Mouse (Mus musculus) ES-E14 (cell line): Measurements from ENCODE around the gene Pdcd5. TPM values are rescaled to one million over a fixed set of nuclear protein-coding genes. Genes with fewer than 3 reads are reported as not detected.

Source experiments
- DNase-seq: peaks from one replicate; pipeline ENCODE4 v3.0.0-alpha.2; 2013; ENCODE audit warnings: low read depth, low spot score
- H3K27ac ChIP-seq: 2 replicates; pipeline ENCODE4 v1.5.1; 2012; ENCODE audit warnings: low read depth, mild to moderate bottlenecking, low read length, moderate library complexity, mixed read lengths; ENCODE audit not compliant: poor library complexity, insufficient read depth, severe bottlenecking
- H3K36me3 ChIP-seq: 2 replicates; pipeline ENCODE4 v1.6.1; 2012; ENCODE audit warnings: mild to moderate bottlenecking, low read length, moderate library complexity, mixed read lengths; ENCODE audit not compliant: control insufficient read depth, poor library complexity, insufficient read depth, severe bottlenecking
- H3K4me1 ChIP-seq, 2 experiments: fragments of 150-350 bp in 1 of 2; sonication (generic) in 1 of 2; 2 replicates each; pipeline ENCODE4 v1.6.1; 2012; ENCODE audit warnings: low read length in 2 of 2, mild to moderate bottlenecking in 1 of 2, mixed read lengths in 1 of 2; ENCODE audit not compliant: control insufficient read depth in 2 of 2, insufficient read depth in 2 of 2, poor library complexity in 1 of 2
- H3K4me3 ChIP-seq, 2 experiments: fragments of 150-350 bp in 1 of 2; sonication (generic) in 1 of 2; 2 replicates each; pipeline ENCODE4 v1.5.1; 2012; ENCODE audit warnings: low read length in 2 of 2, low read depth in 1 of 2, mild to moderate bottlenecking in 1 of 2, mixed read lengths in 1 of 2; ENCODE audit not compliant: insufficient read depth in 1 of 2, poor library complexity in 1 of 2, severe bottlenecking in 1 of 2
- H3K9ac ChIP-seq: 2 replicates; pipeline ENCODE4 v1.6.1; 2012; ENCODE audit warnings: low read depth, mild to moderate bottlenecking, low read length, mixed read lengths; ENCODE audit not compliant: poor library complexity, insufficient read depth, severe bottlenecking
- H3K9me3 ChIP-seq: fragments of 150-350 bp; sonication (generic); 2 replicates; pipeline ENCODE4 v1.6.1; 2012; ENCODE audit warnings: low read depth, mild to moderate bottlenecking, low read length; ENCODE audit not compliant: control insufficient read depth, insufficient read depth
- CHD2 ChIP-seq: IDR thresholded peaks from 2 replicates; pipeline ENCODE4 v1.6.1; 2014; ENCODE audit warnings: mild to moderate bottlenecking, low read depth, low read length, inconsistent platforms
- HCFC1 ChIP-seq: IDR thresholded peaks from 2 replicates; pipeline ENCODE4 v1.6.1; 2012; ENCODE audit warnings: low read length, inconsistent platforms, borderline replicate concordance; ENCODE audit not compliant: insufficient read depth
- MAFK ChIP-seq: IDR thresholded peaks from 2 replicates; pipeline ENCODE4 v1.6.1; 2014; ENCODE audit warnings: mild to moderate bottlenecking, low read depth, low read length, inconsistent platforms; ENCODE audit not compliant: insufficient read depth
- ZC3H11A ChIP-seq: IDR thresholded peaks from 2 replicates; pipeline ENCODE4 v1.6.1; 2012; ENCODE audit warnings: low read depth, mild to moderate bottlenecking, inconsistent platforms, low read length, borderline replicate concordance
- ZNF384 ChIP-seq: IDR thresholded peaks from 2 replicates; pipeline ENCODE4 v1.6.1; 2012; ENCODE audit warnings: low read depth, low read length, inconsistent platforms
- in situ Hi-C, 2 experiments: fragments of 600-800 bp; cut with MboI; formaldehyde crosslinking; loops; one replicate each; pipeline ENCODE4 v1.15.1; 2025; ENCODE audit warnings: low sequenced_read_pairs in 2 of 2, inconsistent platforms in 1 of 2; ENCODE audit not compliant: unreplicated experiment in 2 of 2
- total RNA-seq: library from RNA; depleted of rRNA; stranded (reverse); fragments of 300-350 nt; gene quantifications from 2 replicates; pipeline ENCODE4 v1.2.3, GENCODE M21; 2012; rRNA removed

Pdcd5 gene
- 127 and 164 TPM in 2 replicates for total RNA-seq

DNA sequence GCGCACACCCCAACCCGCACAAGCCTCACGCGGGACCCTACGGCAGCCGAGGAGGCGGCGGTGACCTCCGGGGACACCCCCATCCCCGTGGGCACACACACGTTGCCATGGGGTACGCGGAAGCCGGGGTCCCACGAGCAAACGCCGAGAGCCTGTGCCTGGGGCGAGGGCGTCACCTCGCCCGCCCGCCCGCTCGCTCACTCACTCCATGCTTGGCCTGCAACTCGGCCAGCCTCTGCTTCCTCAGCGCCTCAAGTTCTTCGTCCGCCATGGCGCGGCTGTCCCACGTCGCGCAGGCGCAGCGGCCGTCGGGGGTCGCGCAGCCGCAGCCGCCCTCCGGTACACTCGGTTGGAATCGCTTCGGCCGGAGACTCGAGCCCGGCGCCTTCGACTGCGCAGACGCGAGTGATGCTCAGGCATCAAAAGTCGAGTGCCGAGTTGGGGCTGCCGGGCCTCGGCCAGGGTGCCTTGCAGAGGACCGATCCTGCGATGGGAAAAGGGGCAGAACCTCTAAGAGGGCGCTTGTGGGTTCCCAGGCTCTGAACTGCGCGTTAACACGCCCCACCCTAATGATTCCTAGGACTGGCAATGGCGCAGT lies at the start of gene Pdcd5:
Gene Pdcd5 (minus strand): TSS at position 421 of the 598 bp plus-strand sequence.
- peak; percentile 94 for DNase-seq
- peak within 1 kb of the TSS; percentile 75 for H3K27ac ChIP-seq
- in situ Hi-C loops: no loop called here
- no peaks in the 10 kb centered on the region for H3K9me3 ChIP-seq
- no peak for TF ChIP-seq CHD2
- no peak for TF ChIP-seq ZC3H11A
- TF ChIP-seq HCFC1: peak; percentile 88
- TF ChIP-seq MAFK: no peak
- peaks cover 12% of the 10 kb centered on the region for H3K36me3 ChIP-seq
- H3K9ac ChIP-seq: peak within 1 kb of the TSS; percentile 93
- peaks cover 0 to 2% of the 10 kb centered on the region in 2 experiments; a peak in 1 of 4 replicates for H3K4me1 ChIP-seq
- H3K4me3 ChIP-seq: peak within 1 kb of the TSS; percentile 80 to 96

DNA sequence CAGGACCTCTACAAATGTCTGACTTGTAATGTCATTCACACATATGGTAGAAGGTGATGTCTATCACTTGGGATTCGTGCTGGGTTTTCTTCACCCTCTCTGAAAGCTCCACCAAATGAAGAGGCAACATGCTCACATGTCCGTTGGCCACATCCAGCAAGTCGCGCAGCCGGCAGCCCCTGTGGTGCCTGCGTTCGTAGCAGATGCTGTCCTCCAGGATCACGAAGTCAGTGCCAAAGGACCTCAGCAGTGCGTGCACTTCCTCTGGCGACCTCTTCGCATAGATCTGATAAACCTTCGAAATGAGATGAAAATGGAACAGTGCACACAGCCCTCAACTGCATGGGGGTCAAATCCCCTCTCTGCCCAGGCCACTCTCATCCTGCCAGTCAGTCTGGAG lies 45.3 kb upstream of the Pdcd5 start:
- H3K36me3 ChIP-seq: peaks cover 6% of the 10 kb centered on the region; the same call in 1 of the 2 replicates
- no peak for DNase-seq
- in situ Hi-C loops: no loop called here
- H3K9ac ChIP-seq: no peak overlapping the region
- H3K27ac ChIP-seq: no peak overlapping the region
- H3K4me1 ChIP-seq: peaks cover 0 to 6% of the 10 kb centered on the region in 2 experiments; a peak in 1 of 4 replicates
- H3K4me3 ChIP-seq: no peak overlapping the region
- TF ChIP-seq MAFK: no peak
- TF ChIP-seq ZC3H11A: no peak
- no peak for TF ChIP-seq CHD2
- TF ChIP-seq ZNF384: no peak
- TF ChIP-seq HCFC1: no peak
- H3K9me3 ChIP-seq: no peaks in the 10 kb centered on the region

- DNase-seq: no peak
- Histone ChIP-seq H3K4me1 (peaks cover 0 to 6% of the 10 kb centered on the region in 2 experiments; a peak in 1 of 4 replicates), H3K9ac (no peak overlapping the region), H3K9me3 (no peaks in the 10 kb centered on the region), H3K4me3 (no peak overlapping the region), H3K27ac (no peak overlapping the region), H3K36me3 (peaks cover 6% of the 10 kb centered on the region; the same call in 1 of the 2 replicates)
- no peak for TF ChIP-seq HCFC1
- no peak for TF ChIP-seq ZC3H11A
- no peak for TF ChIP-seq ZNF384
- no peak for TF ChIP-seq MAFK
- no peak for TF ChIP-seq CHD2
- in situ Hi-C loops: no loop called here
Observed at GRCm38 (mm10) chr7:35692117-35692516, 44.8 kb upstream of the Pdcd5 start.

GRCm38 (mm10) chr7:35688781-35689349 lies 41.5 kb upstream of the Pdcd5 start:
- Histone ChIP-seq H3K27ac (no peak overlapping the region), H3K9me3 (no peaks in the 10 kb centered on the region), H3K4me3 (no peak overlapping the region), H3K9ac (no peak overlapping the region), H3K4me1 (peaks cover 0 to 6% of the 10 kb centered on the region in 2 experiments; a peak in 1 of 4 replicates), H3K36me3 (peaks cover 6% of the 10 kb centered on the region; the same call in 1 of the 2 replicates)
- no peak for DNase-seq
- no peak for TF ChIP-seq MAFK
- TF ChIP-seq ZC3H11A: no peak
- TF ChIP-seq CHD2: no peak
- no peak for TF ChIP-seq HCFC1
- TF ChIP-seq ZNF384: no peak
- in situ Hi-C loops: no loop called here
